Mouse (Mus musculus): ENCODE data around the gene Magt1. TPM values are rescaled to one million over a fixed set of nuclear protein-coding genes. Genes with fewer than 3 reads are reported as not detected.
"Not testable (repeated sequence)": the region's sequence is repeated elsewhere in the genome, so short reads cannot be mapped to it uniquely, and the experiment has no call there.

The Magt1 gene
- polyA plus RNA-seq, 1 experiment from 2014 or later: 54.1 TPM

- peak within 1 kb of the TSS; percentile 77 for H3K27ac ChIP-seq (ENCODE audit: poor library complexity, severe bottlenecking)
- peaks cover 3% of the 10 kb centered on the region for H3K36me3 ChIP-seq
- peak; percentile 98 for ATAC-seq (ENCODE audit: insufficient number of reproducible peaks, low FRiP score)
- H3K27me3 ChIP-seq (replicated peaks): no peaks in the 10 kb centered on the region
- peak within 1 kb of the TSS; percentile 66 for H3K9ac ChIP-seq
- 12% methylated on average over 36 of the region's 36 CpGs for WGBS
- peak within 1 kb of the TSS; percentile 56 for H3K4me2 ChIP-seq
- H3K9me3 ChIP-seq (replicated peaks): no peaks in the 10 kb centered on the region
- H3K4me3 ChIP-seq: peak within 1 kb of the TSS; percentile 53
- no peaks in the 10 kb centered on the region for H3K4me1 ChIP-seq (replicated peaks)
Measured at GRCm38 (mm10) chrX:106026418-106027342, 15.0 kb upstream of the Magt1 start, which contains the start of gene Atp7a. Gene Atp7a (plus strand): TSS chrX:106027276.

- H3K27ac ChIP-seq (ENCODE audit: poor library complexity, severe bottlenecking): no peak overlapping the region
- peaks cover 3% of the 10 kb centered on the region for H3K4me1 ChIP-seq (replicated peaks)
- peak overlapping the region; percentile 64 for H3K4me2 ChIP-seq
- H3K9ac ChIP-seq: no peak overlapping the region
- peak overlapping the region; percentile 31 for H3K4me3 ChIP-seq
- no peak for ATAC-seq (ENCODE audit: insufficient number of reproducible peaks, low FRiP score)
- H3K9me3 ChIP-seq (replicated peaks): no peaks in the 10 kb centered on the region
- WGBS: 93% methylated on average over 4 of the region's 4 CpGs
- peaks cover 26% of the 10 kb centered on the region for H3K36me3 ChIP-seq
- H3K27me3 ChIP-seq (replicated peaks): no peaks in the 10 kb centered on the region
Measured at GRCm38 (mm10) chrX:106017516-106017915, 5.8 kb upstream of the Magt1 start.

- no peak overlapping the region for H3K27ac ChIP-seq (ENCODE audit: poor library complexity, severe bottlenecking)
- H3K4me1 ChIP-seq (replicated peaks): peaks cover 3% of the 10 kb centered on the region
- no peaks in the 10 kb centered on the region for H3K27me3 ChIP-seq (replicated peaks)
- no peak for ATAC-seq (ENCODE audit: insufficient number of reproducible peaks, low FRiP score)
- H3K36me3 ChIP-seq: peaks cover 26% of the 10 kb centered on the region
- peak overlapping the region; percentile 64 for H3K4me2 ChIP-seq
- peak overlapping the region; percentile 31 for H3K4me3 ChIP-seq
- peak overlapping the region; percentile 51; the same call in 1 of the 2 replicates for H3K9ac ChIP-seq
- no peaks in the 10 kb centered on the region for H3K9me3 ChIP-seq (replicated peaks)
- WGBS: 76% methylated on average over 3 of the region's 3 CpGs
Measured at GRCm38 (mm10) chrX:106017102-106017501, 5.4 kb upstream of the Magt1 start.

- Histone ChIP-seq H3K27me3 (replicated peaks) (no peaks in the 10 kb centered on the region), H3K27ac (ENCODE audit: poor library complexity, severe bottlenecking) (peak within 1 kb of the TSS; percentile 94), H3K36me3 (peaks cover 18% of the 10 kb centered on the region; the same call in 1 of the 2 replicates), H3K4me2 (peak within 1 kb of the TSS; percentile 41), H3K9ac (peak within 1 kb of the TSS; percentile 80), H3K9me3 (replicated peaks) (no peaks in the 10 kb centered on the region), H3K4me1 (replicated peaks) (peaks cover 3% of the 10 kb centered on the region), H3K4me3 (peak within 1 kb of the TSS; percentile 70)
- peak; percentile 45; the same call in 1 of the 2 replicates for ATAC-seq (ENCODE audit: insufficient number of reproducible peaks, low FRiP score)
- WGBS: 15% methylated on average over 26 of the region's 26 CpGs
Measured at GRCm38 (mm10) chrX:106015571-106016322, 4.0 kb upstream of the Magt1 start, which contains the start of gene Cox7b. Gene Cox7b (plus strand): TSS chrX:106015700.

GRCm38 (mm10) chrX:106014741-106015377 lies 3.2 kb upstream of the Magt1 start:
- peaks cover 15% of the 10 kb centered on the region; the same call in 1 of the 2 replicates for H3K36me3 ChIP-seq
- 66% methylated on average over 2 of the region's 2 CpGs for WGBS
- not testable (repeated sequence) for H3K9ac ChIP-seq; H3K4me1 ChIP-seq (replicated peaks); H3K27ac ChIP-seq (ENCODE audit: poor library complexity, severe bottlenecking); H3K4me3 ChIP-seq; H3K9me3 ChIP-seq (replicated peaks); H3K4me2 ChIP-seq; H3K27me3 ChIP-seq (replicated peaks); ATAC-seq (ENCODE audit: insufficient number of reproducible peaks, low FRiP score)

GRCm38 (mm10) chrX:106013217-106013616 lies 1.5 kb upstream of the Magt1 start:
- Histone ChIP-seq H3K36me3 (0 out of 2 replicates have a peak, but pooled peaks cover 3% of the 10 kb centered on the region), H3K27ac (ENCODE audit: poor library complexity, severe bottlenecking) (no peak overlapping the region), H3K4me1 (replicated peaks) (peaks cover 8% of the 10 kb centered on the region), H3K27me3 (replicated peaks) (no peaks in the 10 kb centered on the region), H3K4me2 (no peak overlapping the region), H3K4me3 (no peak overlapping the region), H3K9ac (no peak overlapping the region), H3K9me3 (replicated peaks) (no peaks in the 10 kb centered on the region)
- no peak for ATAC-seq (ENCODE audit: insufficient number of reproducible peaks, low FRiP score)
- WGBS: 30% methylated on average over 2 of the region's 2 CpGs

GRCm38 (mm10) chrX:106012559-106012958 lies 853 bp upstream of the Magt1 start:
- WGBS: 61% methylated on average over 3 of the region's 3 CpGs
- H3K36me3 ChIP-seq: 0 out of 2 replicates have a peak, but pooled peaks cover 3% of the 10 kb centered on the region
- peak overlapping the region; percentile 17; the same call in 1 of the 2 replicates for H3K4me3 ChIP-seq
- peak overlapping the region; percentile 74; the same call in 1 of the 2 replicates for H3K27ac ChIP-seq (ENCODE audit: poor library complexity, severe bottlenecking)
- H3K4me2 ChIP-seq: peak overlapping the region; percentile 60
- H3K9me3 ChIP-seq (replicated peaks): no peaks in the 10 kb centered on the region
- no peaks in the 10 kb centered on the region for H3K27me3 ChIP-seq (replicated peaks)
- no peak for ATAC-seq (ENCODE audit: insufficient number of reproducible peaks, low FRiP score)
- H3K9ac ChIP-seq: no peak overlapping the region
- peaks cover 8% of the 10 kb centered on the region for H3K4me1 ChIP-seq (replicated peaks)

GRCm38 (mm10) chrX:106010762-106011161 lies 944 bp downstream of the Magt1 start:
- Histone ChIP-seq H3K27me3 (replicated peaks) (no peaks in the 10 kb centered on the region), H3K4me3 (peak overlapping the region; percentile 69), H3K4me2 (peak overlapping the region; percentile 61), H3K27ac (ENCODE audit: poor library complexity, severe bottlenecking) (peak overlapping the region; percentile 91; the same call in 1 of the 2 replicates), H3K36me3 (no peaks in the 10 kb centered on the region), H3K9me3 (replicated peaks) (no peaks in the 10 kb centered on the region), H3K4me1 (replicated peaks) (peaks cover 8% of the 10 kb centered on the region), H3K9ac (peak overlapping the region; percentile 81)
- WGBS: 13% methylated on average over 3 of the region's 3 CpGs
- ATAC-seq (ENCODE audit: insufficient number of reproducible peaks, low FRiP score): no peak

GRCm38 (mm10) chrX:106001605-106002004 lies 10.1 kb downstream of the Magt1 start:
- 45% methylated on average over 1 of the region's 1 CpGs for WGBS

GRCm38 (mm10) chrX:105957091-105957490 lies 54.6 kb downstream of the Magt1 start:
- not testable (repeated sequence) for H3K36me3 ChIP-seq; ATAC-seq (ENCODE audit: insufficient number of reproducible peaks, low FRiP score); H3K9ac ChIP-seq; H3K27me3 ChIP-seq (replicated peaks); H3K9me3 ChIP-seq (replicated peaks); H3K4me2 ChIP-seq; H3K4me1 ChIP-seq (replicated peaks); H3K27ac ChIP-seq (ENCODE audit: poor library complexity, severe bottlenecking); H3K4me3 ChIP-seq
- 70% methylated on average over 14 of the region's 14 CpGs for WGBS

More at GRCm38 (mm10) chrX:106001605-106002004, 10.1 kb downstream of the Magt1 start:
- Histone ChIP-seq H3K27me3 (replicated peaks) (no peaks in the 10 kb centered on the region), H3K9me3 (replicated peaks) (no peaks in the 10 kb centered on the region), H3K27ac (ENCODE audit: poor library complexity, severe bottlenecking) (no peak overlapping the region), H3K9ac (no peak overlapping the region), H3K4me2 (no peak overlapping the region), H3K4me1 (replicated peaks) (no peaks in the 10 kb centered on the region), H3K4me3 (no peak overlapping the region), H3K36me3 (peaks cover 11% of the 10 kb centered on the region)
- no peak for ATAC-seq (ENCODE audit: insufficient number of reproducible peaks, low FRiP score)

Data from heart, embryonic 12.5 days (tissue).